Mouse (Mus musculus) c-Kit-positive CD71-positive TER-119-negative erythroid progenitor cells, embryonic 14.5 days (primary cell): ENCODE results near the gene Mmp23.
"Not testable (repeated sequence)": the region's sequence is repeated elsewhere in the genome, so short reads cannot be mapped to it uniquely, and the experiment has no call there.

Experiments used
- DNase-seq: peaks from one replicate; pipeline ENCODE4 v3.0.0-alpha.2; 2013; ENCODE audit warnings: low read depth

Gene Mmp23

DNA sequence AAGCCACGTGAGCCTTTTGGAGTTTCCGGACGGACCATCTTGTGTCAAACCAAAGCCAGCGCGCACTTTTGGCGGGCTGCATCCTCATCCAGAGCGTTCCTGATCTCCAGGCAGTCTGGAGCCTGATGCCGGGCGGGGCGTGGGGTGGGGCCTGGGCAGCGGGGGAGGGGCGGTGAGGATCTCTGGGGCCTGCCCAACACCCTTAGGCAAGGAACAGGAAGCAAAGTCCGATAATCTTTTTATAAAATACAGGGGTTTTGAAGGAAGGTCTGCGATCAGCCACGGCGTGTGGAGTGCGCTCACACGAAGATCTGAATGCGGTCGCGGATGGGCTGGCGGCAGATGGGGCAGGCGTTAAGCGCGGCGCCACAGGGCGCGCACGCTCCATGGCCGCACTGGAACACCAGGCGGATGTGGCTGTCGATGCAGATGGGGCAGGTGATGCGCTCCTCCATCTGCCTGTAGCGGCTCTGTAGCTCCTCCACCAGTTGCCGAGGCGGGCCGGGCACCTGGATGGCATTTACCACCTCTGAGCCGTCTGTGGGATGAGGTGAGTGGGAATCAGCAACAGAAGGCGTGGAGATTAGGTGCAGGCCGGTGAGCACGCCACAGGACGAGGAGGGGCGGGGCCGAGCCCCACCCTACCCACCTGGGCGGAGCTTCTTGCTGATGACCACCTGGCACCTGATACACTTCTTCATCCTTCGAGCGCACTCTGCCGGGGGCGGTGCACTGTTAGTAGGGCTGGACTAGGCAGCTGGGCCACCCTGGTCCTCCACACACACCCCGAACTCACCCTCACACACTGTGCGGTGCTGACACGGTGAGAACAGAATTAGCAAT lies 1.5 kb upstream of the Mmp23 start:
- no peak for DNase-seq

DNA sequence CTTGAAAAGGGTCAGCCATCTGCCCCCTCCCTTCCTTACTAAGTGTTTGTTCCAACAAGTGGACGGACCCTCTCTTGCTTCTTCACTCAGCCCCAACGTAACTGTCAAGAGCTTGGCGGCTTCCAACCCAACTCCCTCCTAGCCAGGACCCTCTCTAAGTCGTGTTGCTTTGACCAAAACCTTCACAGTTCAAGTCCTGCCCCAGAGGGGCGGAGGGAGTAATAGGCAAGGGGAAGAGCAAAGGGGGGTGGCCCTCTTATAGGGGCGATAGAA lies 935 bp upstream of the Mmp23 start:
- DNase-seq: no peak

DNA sequence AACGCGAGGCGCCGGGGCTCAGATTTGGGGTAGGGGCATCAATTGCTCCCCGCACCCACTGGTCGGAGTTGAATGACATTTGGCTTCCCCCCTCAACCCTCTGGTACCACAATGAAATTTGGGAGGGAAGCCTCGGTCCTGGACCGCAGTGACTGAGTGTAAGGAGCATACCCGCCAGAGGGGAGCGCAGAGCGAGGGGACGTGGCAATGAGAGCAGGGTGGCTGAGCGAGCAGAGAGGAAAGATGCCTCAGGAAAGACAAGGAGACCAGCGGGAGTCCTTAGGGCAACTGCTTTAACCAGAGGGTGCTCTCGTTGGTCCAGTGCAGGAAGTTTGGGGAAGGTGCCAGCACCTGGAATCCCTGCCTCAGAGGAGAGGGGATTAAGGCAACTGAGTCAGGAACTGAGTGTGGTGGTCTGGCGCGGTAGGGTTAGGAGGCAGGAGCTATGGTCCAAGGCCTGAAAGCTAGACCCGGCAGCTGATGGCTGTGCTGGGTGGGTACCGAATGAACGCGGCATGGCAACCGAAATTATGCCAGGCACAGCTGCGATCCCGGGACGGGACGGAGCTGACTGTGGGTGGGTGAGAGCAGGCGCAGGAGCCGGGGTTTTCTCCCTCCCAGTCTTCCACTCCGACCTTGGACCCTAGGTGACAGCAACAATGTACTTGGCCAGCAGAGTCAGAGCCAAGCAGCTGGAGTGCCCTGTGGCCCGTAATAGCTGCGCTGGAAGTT lies 433 bp upstream of the Mmp23 start:
- DNase-seq: no peak

DNA sequence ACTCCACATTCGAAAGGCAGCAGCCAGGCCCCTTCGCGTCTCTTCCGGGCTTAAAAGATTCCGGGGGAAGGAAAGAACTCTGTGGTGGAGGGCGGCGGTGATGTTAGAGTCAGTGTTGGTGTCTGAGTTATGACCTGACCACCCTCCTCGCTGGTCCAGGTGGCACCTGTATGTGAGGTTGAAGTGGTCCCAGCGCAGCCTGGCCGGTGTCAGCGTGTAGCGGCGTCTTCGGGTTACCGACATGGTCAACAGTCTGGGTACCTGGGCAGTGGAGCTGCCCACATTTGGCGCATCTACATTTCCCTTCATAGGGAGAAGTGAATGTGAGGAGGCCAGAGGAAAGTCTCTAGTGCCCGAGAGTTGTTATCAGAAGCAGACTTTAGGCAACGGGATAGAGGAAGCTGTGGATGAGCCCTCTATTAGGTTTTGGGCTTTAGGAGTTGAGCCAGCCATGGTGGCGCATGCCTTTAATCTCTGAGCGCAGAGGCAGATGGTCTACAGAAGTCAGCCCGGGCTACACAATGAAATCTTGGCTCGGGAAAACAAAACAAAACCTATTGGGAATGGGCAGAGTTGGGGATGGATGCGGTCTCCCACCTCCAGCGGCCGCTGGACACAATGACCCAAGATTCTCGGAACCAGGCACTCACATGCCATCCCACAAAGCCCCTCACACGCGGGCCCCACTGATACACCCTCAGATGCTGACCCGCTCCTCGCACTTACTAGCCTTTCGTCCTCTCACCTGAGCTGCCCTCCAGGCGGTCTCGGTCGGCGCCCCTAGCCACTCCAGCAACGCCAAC lies 700 bp downstream of the Mmp23 start:
- DNase-seq: no peak

DNA sequence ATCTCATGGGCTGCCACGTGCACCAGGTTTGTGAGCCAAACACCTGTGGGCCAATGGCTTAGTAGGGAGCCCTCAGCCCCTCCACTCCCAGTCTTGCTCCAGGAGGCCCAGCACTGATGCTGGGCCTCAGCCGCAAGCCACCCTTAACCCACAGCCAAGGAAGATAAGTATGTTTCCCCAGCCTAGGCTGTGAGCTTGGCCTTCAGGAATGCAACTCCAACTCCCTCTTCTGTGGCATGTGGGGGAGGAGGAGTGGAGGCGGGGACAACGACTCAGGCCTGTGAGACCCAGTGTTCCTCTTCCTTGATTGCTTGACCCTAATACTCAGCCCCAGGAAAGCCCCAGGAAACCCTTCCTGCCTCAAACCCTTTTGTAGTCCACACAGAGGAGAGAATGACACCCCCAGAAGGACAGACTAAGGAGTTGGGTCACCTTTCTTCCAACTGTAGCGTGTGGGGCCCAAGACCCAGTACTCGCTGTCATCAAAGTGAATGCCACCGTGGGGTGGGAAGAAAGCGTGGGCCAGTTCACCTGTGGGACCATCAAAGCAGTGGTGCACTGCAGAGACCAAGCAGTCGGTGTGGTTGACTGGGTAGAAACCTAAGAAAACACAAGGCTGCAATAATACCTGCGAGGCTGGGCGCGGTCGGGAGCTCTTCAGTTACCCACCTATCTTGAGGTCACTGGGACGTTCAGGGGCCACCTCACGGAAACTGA lies 1.5 kb downstream of the Mmp23 start:
- no peak for DNase-seq

DNA sequence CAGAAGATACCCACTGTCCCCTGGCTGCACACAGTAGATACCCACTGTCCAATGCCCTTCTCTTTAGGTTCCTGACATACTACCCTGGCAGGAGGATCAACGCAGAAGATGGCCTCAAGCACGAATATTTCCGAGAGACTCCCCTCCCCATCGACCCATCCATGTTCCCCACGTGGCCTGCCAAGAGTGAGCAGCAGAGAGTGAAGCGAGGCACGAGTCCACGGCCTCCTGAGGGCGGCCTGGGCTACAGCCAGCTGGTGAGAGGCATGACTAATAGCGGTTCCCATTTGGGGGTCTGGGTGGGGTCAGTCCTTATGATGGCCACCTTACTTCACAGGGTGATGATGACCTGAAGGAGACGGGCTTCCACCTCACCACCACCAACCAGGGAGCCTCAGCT lies 3.8 kb downstream of the Mmp23 start:
- DNase-seq: no peak

DNA sequence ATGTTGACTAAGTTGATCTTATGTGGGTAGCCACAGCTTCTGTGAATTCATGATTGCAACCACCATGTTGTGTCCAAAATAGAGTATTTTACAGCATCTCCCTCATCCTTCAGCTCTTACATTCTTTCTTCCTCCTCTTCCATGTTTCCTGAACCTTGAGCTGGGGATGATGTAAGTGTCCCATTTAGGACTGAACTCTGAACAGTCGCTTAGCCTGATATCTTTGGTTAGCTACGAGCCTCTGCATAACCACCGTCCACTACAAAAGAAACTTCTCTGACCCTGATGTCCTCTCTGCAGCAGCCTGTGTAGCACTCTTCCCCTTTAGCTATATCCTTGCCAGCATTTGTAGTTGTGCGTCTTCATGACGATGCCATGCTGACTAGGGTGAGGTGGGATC lies 7.5 kb downstream of the Mmp23 start:
- DNase-seq: no peak

DNA sequence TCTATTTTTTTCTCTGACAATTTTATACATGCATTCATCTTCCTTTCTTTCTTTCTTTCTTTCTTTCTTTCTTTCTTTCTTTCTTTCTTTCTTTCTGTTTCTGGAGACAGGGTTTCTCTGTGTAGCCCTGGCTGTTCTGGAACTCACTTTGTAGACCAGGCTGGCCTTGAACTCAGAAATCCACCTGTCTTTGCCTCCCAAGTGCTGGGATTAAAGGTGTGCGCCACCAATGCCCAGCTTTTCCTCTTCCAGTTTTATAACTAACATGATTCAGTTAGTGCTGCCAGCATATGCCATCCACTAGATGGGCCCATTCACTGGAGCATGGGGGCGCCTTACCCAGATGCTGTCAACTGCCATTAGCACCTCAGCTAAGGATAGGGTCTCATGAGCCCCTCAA lies 7.9 kb downstream of the Mmp23 start, which contains the start of gene Gm10563:
Gene Gm10563 (minus strand): TSS at position 101 of the 400 bp plus-strand sequence.
- DNase-seq: not testable (repeated sequence)

DNA sequence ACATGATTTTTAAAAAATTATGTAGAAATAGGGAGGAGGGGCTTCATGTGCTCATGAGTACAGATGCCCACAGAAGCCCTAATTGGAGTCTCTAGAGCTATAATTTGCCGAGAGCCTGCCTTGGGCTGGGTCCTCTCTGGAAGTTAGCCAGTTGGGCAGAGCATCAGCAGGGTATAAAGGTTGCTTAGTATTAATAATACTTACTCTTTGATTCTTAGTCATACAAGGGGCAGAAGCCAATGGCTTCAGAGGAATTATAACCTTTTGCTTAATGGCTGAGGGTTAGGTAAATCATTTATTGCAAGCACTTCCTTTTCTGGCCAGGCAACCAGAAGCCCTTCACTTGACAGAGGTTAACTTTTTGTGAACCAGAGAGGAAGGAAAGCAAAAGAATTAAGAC lies 9.7 kb downstream of the Mmp23 start:
- no peak for DNase-seq

DNA sequence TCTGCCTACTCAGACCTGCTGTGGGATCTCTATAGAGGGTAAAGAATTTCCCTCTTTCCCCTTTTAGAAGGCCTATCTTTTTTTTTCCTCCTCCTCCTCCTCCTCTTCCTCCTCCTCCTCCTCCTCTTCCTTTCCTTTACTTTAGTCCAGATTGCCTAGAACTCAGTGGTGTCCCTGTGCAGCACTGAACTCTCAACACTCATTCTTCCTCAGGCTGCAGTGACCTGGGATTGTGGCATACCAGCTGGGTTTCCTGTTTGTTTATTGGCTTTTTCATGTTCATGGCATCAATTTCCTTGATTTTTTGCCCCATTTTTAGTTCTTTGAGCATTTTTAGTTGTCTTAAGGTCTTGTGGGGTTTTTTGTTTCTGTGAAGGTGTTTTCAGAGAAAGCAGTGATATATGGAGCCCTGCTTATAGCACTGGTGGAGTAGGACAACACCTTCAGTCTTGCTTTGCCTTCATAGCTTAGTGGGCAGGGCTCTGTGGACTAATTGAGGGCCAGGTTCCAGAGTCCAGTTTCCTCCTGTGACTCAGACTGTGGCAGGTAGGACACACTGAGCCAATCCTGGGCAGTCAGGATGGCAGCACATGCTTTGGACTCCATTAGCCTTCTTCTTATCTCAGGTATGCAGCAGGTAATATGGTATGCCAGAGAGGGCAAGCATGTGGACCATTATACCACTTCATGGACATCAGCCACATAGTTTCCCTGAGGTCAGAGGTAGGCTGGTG lies 17.3 kb downstream of the Mmp23 start:
- DNase-seq: no peak

DNA sequence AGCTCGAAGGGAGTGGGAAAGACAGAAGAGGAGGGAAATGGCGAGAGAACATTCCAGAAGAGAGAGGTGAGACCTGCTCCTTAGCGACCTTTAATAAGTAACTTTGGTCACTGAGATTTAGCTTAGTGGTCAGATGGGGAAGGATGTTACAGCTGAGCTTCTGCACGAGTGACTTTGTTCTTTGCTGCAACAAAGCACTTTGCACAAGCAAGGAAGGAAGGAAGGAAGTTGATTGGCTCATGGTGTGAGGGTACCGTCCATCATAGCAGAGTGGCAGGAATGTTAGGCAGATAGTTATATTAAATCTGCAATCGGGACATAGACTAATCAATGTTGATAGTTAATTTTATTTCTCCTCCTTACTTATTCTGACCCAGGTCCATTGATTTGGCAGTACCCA lies 22.9 kb downstream of the Mmp23 start:
- no peak for DNase-seq

DNA sequence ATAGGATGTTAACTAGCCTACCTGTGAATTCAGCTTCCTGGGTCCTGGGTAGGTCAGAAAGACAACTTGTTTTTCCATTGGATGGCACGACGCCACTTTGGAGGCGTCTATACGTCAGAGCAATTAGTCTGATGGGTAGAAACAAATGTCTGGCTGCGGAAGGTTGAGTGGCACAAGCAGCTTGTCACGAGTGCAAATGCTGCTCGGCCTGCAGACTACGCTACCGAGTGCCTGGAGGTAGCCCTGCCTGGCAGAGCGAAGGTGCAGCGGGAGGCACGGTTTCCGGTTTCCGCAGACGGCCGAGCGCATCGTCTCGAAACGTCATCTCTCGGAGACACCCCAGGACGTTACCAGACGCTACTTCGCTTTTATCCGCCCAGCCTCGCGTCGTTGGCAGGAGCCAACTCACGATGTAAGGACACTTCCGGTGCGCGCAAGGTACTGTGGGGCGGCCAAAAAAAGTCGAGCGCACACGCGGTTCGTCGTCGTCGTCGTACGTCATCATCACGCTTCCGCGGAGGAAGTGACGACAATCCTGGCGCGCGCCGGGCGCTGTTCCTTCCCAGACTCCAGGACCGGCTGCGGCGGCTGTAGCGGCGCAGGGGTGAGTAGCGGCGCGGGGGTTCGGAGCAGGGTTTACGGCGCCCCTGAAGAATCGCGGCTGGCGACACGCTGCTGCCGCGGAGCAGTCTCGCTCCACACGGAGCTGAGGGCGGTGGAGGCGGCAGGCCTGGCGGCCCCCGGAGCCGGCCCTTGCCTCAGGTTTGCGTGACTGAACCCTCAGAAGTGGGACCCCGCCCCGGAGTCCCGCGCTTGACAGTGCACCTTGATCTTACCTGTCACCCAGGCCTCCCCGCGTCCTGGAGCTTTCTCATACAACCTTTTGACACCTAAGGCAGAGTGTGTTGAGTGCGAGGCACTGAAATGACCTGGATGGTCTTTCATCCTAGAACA lies 28.6 kb downstream of the Mmp23 start, which contains the start of gene Cdk11b:
Gene Cdk11b (plus strand): TSS at position 517 of the 954 bp plus-strand sequence.
- peak; percentile 96 for DNase-seq

DNA sequence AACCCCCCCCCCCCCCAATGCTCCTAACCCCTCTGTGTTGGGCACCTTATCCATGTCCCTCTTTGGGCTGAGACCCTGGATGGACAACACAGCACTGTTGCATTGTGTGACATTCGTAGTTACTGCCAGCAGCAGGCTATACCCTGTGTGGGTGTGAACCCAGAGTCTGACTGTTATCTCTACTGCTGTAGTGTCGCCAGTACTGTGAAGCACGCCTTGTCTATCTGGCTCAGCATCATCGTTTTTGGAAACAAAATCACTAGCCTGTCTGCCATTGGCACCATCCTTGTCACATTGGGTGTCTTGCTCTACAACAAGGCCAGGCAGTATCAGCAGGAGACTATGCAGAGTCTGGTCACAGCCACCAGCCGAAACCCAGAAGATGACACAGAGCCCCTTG lies 34.9 kb downstream of the Mmp23 start:
- no peak for DNase-seq

DNA sequence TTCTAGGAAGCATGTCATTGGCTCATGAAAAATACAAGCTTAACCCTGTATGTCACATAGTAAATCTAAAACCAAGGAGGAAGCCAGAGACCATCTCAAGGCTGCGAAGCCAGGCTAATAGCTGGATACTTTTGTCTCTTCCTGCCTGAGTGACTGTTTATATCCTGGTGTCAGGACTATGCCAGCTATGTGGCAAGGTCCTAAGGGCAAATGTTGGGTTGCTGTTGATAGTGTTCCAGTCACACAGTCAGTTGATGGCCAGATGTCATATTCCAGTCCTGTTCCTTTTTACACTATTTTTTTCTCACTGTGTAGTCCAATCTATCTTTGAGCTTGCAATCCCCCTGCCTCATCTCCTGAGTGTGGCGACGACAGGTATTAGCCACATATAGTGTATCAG lies 39.9 kb downstream of the Mmp23 start:
- no peak for DNase-seq

DNA sequence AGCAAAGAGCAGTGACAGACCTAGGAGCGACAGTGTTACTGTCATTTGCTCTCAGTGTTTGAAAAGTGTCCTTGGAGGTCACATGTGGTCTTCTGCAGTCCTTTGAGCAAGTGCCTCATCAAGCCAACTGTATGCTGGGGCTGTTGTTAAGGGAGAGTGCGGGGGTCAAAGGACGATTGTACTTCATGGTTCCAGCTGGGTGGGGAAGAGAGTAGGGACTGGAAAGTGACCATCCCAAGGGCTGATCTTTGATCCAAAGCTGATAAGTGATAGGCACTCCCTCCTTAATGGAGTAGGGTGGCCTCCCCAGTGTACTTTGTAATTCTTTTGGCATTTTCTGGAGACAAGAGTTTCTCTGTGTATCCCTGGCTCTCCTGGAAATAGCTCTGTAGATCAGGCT lies 41.3 kb downstream of the Mmp23 start:
- no peak for DNase-seq

DNA sequence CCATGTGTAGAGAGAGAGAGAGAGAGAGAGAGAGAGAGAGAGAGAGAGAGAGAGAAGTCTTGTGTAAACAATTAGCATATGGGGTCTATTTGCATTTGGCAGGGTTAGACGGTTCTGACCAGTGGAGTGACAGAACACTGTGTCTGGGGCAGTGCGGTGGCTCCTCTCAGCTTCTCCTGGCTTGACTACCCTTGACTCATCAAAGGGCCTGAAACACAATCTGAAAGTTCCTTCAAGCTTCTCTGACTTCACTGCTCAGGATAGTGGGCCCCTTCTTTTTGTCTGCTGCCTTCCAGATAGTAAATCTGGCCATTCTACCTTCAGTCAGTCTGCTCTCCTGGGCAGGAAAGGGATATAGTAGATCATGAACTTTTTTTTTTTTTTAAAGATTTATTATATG lies 46.4 kb downstream of the Mmp23 start:
- no peak for DNase-seq

DNA sequence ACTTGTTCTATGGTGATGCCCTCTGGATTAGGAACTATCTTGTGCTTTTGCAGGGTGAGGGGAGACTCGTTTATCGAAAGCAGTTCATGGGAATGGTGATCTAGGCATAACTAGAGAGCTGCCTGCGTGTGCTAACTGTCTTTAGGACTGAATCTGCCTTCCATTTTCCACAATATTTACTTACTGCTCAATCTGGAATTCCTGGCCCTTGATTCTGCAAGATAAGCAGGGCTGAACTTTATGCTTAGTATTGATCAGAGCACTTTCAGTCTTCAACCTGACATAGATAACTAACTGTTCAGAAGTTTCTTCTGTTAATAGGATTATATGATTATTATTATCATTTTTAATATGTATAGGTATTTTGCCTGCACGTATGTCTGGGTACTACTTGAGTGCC lies 48.1 kb downstream of the Mmp23 start:
- no peak for DNase-seq

DNA sequence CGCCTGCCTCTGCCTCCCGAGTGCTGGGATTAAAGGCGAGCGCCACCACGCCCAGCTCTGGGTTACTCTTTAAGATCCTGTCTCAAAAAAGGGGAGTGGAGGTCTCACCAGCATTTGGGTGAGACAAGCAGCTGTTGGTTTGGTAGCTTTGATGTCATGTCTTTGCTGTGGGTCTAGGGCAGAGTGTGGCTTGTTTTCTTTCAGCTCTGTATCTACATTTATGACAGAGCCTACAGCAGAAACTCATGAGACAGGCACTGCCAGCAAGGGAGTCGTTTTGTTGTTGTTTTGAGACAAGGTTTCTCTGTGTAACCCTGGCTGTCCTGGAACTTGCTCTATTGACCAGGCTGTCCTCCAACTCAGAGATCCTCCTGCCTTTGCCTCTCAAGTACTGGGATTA lies 49.4 kb downstream of the Mmp23 start:
- DNase-seq: no peak

DNA sequence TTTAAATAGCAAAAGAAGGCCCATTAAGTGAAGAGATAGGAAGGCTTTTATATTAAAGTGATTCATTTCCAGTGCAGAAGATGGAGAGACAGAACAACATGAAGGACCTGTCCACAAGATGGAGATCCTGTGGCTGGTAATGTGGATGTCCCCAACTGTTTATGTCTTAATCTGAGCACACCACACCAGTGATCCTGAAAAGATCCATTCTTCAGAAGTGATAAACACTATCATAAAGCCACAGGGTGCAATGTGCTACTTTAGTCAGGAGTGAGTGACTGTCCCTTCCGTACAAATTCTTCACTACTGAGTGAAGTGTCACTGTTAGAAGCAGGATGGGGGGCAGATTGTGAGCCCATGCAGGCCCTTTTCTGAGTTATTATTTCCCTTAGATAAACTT lies 50.4 kb downstream of the Mmp23 start:
- peak; percentile 65 for DNase-seq

DNA sequence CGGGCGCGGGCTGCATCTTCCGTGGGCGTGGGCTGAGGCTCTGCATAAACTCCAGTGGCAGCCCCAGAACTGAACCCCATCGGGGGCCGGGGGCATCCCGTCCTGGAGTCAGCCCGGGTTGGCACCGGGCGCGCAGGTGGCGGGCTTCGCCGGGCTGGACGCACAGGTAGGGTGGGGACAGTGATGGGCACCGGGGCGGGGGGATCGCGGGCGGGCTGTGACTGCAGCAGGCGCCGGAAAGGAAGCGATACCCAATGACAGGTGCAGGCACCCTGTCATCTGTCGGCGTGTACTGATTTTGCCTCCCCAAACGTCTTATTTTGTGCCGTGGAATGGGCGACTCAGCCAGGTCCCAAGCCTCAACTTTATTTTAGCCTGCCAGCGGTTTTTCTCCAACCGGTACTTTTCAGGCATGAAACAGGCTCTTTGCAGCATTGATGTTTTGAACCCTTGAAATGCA lies 51.2 kb downstream of the Mmp23 start:
- DNase-seq: no peak
